Mouse (Mus musculus): ENCODE results near the gene Slc26a1. TPM values are rescaled to one million over a fixed set of nuclear protein-coding genes. Genes with fewer than 3 reads are reported as not detected.
"Not testable (repeated sequence)": the region's sequence is repeated elsewhere in the genome, so short reads cannot be mapped to it uniquely, and the experiment has no call there.

The Slc26a1 gene
- total RNA-seq, 2 experiments from 2014 or later: 0.10 TPM; not detected in 1

DNA sequence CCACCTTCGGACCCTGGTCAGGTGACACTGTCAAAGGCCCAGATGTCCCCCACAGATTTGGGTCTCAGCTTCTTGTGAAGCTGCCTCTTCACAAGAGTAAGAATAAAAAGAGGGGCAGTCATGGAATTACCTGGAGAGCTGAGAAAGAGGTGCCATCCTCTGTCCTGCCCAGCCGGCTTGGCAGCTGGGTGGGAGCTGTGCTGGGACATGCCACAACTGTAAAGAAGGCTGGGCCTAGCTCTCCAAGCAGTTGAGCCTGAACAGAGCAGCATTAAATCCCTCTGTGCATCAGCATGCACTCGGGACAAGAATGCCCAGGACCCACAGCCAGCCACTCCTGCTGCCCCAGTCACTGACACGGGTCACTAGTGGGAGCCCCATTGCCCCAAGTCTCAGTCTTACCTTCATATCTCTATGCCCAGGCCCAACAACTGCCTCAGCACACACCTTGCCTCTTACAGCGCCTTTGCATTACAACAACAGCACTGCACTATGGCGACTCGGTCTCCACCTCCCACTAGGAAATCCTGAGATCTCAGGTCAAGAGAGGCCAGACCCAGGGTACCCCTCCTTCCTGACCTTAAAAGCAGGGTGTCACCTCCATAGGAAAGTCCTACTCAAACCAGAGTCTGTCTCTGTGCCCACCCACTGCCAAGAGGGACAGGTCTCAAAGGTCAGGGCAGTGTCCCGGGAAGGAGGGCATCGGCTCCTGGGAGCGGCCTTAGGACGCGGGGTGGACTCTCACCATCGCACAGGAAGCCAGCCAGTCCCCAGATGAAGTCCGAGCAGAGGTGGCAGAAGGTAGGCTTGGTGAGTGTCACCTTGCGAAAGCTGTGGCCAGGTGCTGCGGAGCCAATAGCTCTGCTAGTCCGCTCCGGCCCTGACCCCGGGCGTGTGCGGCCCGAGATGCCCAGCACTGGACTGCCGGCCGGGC lies 15.4 kb downstream of the Slc26a1 start, which contains the start of gene Idua:
Gene Idua (plus strand): TSS at position 634 of the 934 bp plus-strand sequence.
- peak; percentile 22 for ATAC-seq (replicated peaks; ENCODE audit: poor library complexity, severe bottlenecking)

DNA sequence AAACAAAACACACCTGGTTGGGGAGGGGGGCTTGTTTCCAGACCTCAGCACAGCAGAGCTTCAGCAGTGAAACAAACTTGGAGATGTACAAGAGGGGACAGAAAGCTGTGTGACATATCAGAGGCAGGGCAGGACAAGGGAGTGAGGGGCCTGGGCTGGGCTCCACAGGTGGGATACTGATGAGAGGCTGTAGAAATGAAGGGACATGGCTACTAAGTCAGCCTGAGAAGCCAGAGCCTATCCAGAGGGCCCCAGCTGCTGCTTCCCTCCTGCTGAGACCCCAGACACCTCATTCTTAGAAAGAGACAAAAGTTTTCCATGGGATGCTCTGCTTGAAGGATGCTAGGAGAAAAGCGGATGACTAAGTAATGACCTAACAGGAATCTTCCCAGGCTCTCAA lies 16.8 kb downstream of the Slc26a1 start:
- no peak for ATAC-seq (replicated peaks; ENCODE audit: poor library complexity, severe bottlenecking)

DNA sequence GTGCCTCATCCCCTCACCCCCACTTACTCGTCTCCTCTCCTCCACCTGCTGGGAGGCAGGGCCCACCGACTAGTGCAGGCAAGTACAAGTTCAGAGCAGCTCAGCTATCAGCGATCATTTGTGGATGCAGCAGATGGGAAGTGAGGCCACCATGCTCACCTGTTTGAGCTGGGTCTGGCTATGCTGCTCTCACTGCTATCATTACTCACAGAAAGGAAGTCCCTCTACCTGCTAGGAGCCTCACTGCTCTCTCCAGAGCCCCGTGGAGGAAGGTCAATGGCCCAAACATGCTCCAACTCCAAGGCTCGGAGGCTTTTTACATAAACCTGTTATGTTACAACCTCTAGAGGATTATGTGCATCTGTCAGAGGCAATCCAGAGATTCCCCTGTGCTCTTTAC lies 18.0 kb downstream of the Slc26a1 start:
- ATAC-seq (replicated peaks; ENCODE audit: poor library complexity, severe bottlenecking): no peak

DNA sequence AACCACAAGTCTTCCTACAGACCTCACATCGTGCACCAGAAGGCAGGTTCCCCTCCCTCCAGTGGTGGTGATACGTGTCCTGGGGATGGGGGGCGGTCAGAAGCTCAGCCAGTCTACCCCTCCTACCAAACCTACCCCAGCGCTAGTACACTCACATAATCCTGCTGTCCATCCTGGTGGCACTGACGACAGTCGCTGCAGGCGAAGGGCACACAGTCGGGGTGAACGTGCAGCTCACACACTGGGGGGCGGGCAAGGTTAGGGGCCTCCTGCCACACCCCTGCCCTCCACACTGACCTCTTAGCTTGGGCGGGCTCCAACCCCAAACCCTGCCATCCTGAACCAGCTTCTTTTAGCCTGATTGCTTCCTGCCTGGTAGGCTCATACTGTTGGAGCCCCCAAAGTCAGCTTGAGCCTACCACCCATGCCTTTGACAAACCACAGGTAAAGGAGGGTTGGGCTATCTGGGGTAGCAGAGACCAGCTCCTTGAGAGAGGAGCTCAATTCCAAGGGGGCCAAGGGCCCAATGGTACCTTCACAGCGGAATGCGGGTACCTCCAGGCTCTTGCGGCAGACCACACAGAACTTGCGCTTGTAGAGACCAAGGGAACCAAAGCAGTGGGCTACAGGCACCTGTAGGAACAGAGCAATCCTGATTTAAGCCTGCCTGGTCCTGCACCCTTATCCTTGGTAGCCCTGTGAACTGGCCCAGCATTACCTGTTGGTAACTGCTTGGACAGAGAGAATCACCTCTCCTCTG lies 19.3 kb downstream of the Slc26a1 start:
- ATAC-seq (replicated peaks; ENCODE audit: poor library complexity, severe bottlenecking): no peak

DNA sequence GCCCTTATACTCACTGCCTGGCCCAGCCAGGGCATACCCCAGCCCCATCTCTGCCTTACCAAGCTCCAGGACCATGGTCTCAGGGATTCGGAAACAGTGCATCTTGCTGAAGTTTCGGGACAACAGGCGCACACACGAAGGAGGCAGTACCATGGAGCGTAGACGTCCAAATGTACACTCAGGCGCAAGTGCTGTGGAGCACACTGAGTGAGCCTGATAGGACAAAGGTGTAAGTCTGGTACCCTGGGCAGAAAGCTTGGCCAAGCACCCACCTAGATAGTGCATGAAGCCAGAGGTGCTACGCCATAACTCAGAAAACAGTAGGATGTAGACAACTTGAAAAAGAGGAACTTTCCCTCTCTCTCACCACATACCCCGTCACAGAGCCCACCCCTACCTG lies 20.0 kb downstream of the Slc26a1 start:
- peak; percentile 18; the same call in 1 of the 2 replicates for ATAC-seq (replicated peaks; ENCODE audit: poor library complexity, severe bottlenecking)

DNA sequence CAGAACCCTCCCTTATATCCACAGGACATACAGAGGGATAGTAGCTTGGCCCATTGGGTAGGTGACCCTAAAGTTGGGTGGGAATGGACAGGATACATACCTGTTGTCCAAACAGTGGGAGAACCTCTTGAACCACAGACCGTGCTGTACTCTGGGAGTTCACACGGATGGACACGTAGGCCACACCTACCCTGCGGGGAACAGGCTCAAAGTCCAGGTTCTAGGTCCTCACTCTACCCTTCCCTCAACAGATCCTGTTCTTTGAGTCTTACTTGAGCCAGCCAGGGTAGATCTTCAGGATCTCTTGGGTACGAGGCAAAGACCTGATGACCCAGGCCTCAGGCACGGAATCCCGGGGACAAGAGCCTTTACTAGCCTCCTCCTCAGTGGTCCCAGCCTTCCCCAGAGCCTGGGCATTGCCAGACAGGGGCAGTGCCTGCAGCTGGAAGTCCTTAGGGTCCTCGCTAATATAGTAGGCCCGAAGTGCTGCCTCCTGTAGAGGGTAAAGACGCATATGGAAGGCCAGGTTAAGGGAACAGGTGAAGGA lies 20.9 kb downstream of the Slc26a1 start:
- ATAC-seq (replicated peaks; ENCODE audit: poor library complexity, severe bottlenecking): no peak

DNA sequence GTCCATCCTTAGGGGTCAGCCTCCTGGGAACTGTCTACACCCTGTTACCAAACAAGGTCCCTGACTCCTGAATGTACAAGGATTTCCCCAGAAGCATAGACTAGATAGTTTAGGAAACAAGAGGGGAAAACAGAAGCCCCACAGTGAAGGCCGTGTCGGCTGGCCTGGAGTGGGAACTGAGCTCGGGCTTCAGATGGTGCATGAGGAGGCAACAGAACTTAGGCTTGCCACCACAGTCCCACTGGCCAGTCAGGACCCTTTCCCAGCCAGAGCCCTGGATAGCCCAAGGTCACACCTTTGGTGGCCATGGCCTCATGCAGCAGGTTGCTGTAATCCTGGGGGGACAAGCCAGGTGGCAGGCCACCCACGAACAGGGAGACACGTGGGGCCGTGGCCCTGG lies 22.0 kb downstream of the Slc26a1 start:
- no peak for ATAC-seq (replicated peaks; ENCODE audit: poor library complexity, severe bottlenecking)

DNA sequence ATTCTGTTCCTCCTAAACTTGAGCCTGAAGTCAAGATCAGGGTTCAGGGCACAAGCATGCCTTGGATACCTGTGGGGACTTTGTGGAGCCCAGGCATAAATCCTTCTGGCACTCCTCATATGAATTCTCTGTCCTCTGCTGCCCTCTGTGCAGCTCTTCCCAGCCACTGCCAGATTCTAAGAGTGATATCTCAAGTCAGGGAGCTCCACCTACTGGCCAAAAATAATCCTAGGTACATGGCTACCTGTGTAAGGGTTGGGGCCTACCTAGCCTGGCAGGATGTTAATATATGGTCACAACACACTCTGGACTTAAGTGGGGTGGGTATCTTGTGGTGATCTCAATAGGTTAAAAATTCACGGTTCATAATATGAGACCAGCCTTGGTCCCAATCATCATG lies 23.5 kb downstream of the Slc26a1 start:
- ATAC-seq (replicated peaks; ENCODE audit: poor library complexity, severe bottlenecking): peak; percentile 60

DNA sequence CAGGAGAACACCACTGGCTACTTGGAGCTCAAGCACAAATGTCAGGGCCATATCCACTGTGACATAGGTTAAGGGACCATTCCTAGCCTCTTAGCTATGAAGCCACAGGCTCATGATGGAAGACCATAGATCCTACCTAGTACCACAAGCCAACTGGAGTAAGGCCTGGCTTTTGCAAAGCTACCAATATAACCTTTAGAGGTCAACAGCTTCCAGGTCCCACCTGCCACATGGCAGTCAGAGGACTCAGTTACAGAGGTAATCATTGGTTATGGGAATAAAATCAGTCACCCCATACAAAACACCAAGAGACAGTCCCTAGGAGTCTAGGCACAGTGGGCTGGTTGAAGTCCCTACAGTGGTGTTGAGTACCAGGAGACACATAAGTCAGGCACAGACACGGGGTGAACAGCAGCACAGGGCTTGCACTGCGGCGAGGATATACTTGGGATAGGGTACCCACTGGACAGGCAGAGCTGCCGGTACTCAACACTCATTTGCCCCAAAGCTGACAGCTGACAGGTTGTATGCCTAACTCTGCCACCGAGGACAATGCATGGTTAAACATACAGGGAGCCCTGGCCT lies 24.1 kb downstream of the Slc26a1 start:
- ATAC-seq (replicated peaks; ENCODE audit: poor library complexity, severe bottlenecking): no peak

DNA sequence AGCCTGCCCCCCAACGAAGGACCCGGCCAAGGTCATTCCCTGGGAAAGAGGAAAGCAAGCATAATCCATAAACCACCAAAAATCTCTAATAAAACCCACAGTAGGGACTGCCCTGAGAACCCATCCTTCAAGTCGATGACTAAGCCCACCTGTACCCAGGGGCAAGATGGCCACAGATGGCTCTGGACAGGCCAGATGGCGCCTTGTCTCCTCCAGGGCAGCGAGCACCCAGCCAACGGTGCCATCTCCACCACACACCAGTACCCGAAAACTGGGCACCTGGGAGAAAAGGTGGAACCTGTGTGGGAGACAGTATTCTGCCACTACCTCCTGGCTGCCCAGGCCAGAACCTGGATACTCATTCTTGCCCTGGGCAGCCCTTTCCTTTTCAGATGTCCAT lies 25.0 kb downstream of the Slc26a1 start:
- ATAC-seq (replicated peaks; ENCODE audit: poor library complexity, severe bottlenecking): no peak

DNA sequence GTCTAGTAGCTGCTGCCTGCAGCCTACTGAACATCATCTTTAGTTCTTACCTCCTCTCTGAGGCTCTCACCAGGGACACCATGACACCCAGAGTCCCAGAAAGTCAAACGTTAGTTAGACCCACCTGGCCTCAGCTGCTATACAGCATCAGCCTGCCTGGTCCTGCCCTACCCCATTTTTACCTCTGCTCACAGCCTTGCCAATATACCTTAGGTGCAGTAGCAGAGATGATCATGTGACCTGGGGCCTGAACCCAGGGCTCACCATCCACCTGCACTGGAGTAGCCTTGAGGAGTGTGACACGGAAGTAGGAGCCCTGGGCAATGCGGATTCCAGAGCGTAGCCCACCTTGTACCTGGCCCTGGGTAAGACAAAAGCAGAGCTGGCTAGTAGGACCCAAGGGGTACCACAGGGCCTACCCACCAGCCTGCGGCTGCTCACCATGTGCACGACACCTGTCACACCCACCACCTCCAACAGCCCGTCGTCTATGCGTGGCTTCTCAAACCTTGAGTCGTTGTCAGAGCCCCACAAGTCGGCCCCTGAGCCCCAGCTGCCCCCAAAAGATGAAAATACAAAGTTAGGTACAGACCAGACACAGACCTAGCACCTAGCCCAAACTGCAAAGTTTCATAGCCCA lies 26.3 kb downstream of the Slc26a1 start:
- ATAC-seq (replicated peaks; ENCODE audit: poor library complexity, severe bottlenecking): no peak

DNA sequence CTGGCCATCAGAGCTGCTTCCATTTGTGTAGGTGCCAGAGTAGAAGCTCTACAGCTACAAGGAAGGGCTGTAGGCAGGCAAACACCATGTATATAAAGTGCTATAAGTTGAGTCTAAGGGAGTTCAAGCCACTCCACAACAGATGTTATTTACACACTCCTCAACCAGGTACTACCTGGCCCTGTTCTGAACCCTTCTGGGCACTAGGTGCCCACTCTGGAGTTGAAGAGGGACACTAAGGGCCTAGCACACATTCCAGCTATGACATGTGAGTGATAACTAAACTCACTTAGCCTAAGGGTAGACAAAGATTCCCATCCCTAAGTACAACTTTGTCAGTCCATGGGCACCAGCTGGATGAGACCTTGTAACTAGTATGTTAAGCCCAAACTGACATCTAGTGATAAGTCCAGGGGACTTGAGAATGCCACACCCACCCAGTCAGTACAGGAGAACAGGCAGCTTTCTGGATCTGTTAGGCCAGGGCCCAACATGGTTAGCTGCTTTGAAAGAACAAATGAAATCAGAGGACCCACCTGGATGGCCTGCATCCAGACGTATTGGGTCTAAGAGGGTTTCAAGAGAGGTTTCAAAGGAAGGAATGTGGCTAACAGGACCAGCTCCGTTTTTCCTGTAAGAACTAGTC lies 27.4 kb downstream of the Slc26a1 start:
- no peak for ATAC-seq (replicated peaks; ENCODE audit: poor library complexity, severe bottlenecking)

DNA sequence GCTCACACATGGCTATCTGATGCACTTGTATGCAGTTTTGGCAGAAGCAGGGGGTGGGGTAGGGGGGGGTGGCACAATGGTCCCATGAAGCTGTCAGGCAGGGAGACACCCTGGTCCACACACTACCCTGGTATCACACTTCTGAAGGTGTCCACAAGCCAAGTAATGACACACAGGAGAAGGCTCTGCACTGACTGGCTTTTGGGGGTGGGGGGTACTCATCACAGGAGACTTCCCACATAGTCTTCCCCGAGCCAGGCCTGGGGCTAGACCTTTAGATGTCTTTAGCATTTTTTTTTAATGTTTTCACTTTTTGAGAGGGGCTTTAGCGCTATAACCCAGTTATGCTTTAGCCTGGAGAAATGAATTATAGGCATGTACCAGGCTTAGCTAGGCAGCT lies 28.1 kb downstream of the Slc26a1 start:
- ATAC-seq (replicated peaks; ENCODE audit: poor library complexity, severe bottlenecking): no peak

DNA sequence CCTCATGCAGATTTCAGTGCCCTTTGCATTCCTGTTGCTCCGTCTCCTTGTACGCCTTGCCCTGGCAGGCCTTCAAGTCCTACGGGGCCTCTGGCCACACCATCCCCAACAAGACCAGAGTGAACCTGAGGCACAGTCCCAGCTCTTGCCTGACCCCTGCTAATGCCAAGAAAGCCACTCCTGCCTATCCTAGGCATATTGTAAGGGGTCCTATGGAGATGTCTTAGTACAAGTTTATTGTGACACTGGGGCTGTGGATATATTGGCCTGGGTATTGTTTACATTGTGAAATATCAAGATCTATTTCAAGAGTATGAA lies 29.1 kb downstream of the Slc26a1 start:
- no peak for ATAC-seq (replicated peaks; ENCODE audit: poor library complexity, severe bottlenecking)

DNA sequence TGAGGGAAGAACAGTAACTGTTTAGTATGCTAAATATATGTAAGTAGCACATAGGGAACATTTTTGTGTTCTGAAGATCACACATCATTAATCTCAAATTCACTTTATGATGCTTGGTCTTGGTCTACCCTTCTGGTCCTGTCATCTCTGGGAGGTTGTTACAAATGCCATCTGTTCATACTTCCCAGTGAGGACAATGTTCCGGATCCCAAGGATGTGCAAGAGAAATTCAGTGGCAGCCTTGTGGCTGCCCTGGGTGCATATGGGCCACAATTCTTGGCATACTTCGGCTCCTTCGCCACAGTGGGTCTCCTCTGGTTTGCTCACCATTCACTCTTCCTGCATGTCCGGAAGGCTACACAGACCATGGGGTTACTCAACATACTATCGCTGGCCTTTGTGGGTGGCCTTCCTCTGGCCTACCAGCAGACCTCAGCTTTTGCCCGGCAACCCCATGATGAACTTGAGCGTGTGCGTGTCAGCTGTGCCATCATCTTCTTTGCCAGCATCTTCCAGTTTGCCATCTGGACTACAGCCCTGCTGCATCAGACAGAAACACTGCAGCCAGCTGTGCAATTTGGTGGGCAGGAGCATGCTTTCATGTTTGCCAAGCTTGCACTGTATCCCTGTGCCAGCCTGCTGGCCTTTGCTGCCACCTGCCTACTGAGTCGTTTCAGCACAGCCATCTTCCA lies 29.6 kb downstream of the Slc26a1 start:
- ATAC-seq (replicated peaks; ENCODE audit: poor library complexity, severe bottlenecking): no peak

DNA sequence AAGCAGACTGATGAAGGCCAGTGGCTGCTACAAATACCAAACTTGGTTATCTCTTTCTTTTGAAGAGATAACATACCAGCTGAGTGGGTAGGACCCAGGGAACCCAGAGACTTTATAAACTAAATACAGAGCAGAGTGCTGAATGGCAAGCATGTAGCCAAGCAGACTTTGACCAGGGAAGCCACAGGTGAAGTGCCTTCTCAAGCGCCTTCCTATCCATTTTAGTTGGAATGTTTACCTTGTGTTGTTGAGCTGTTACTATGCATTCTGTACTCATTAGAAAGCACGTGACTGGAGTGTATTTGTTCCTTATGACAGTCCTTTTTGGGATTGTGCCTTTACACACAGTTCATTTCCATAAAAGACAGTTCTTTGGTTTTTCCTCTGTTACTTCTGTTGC lies 31.7 kb downstream of the Slc26a1 start:
- no peak for ATAC-seq (replicated peaks; ENCODE audit: poor library complexity, severe bottlenecking)

DNA sequence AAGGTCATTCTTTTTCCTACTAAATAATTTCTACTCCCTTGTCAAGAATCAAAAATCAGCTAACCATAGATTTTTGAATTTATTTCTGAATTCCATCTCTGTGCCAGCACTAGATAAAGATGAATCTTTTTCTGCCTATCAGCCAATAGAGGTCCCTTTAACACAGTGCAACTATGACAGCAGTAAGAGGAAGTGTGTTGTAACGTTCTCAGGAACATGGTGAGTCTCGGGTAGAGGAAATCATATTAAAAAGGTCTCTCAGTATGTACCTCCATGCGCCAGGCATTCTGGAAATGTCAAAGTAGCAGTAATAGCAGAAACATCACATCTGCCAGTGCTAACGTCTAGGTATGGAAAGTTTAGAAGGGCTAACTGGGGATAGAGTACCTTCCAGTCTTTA lies 39.2 kb downstream of the Slc26a1 start:
- peak; percentile 96 for ATAC-seq (replicated peaks; ENCODE audit: poor library complexity, severe bottlenecking)

DNA sequence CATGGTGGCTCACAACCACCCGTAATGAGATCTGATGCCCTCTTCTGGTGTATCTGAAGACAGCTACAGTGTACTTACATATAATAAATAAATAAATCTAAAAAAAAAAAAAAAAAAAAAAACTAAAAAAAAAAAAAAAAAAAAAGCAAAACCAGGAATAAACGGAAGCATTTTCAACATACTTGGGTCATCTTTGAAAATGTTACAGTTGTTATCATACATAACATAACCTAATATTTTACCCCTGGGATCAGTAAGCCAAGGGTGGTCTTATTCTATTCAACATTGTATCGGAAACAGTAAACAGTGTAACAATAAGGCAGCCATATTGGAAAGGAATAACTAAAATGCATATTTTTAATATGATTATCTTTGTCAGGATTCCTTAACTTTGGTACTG lies 41.3 kb downstream of the Slc26a1 start:
- ATAC-seq (replicated peaks; ENCODE audit: poor library complexity, severe bottlenecking): not testable (repeated sequence)

DNA sequence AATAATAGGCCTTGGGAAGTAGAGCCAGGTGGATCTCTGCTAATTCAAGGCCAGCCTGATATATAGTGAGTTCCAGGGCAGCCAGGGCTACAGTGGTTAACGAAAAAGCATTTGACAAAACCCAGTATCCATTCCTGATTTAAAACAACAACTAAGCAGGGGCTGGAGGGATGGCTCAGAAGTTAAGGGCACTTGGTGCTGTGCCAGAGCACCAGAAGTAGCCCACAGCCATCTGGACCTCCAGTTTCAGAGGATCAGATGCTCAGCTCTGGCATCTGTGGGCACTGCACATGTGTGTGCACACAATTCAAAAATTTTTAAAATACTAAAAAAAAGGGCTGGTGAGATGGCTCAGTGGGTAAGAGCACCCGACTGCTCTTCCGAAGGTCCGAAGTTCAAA lies 41.7 kb downstream of the Slc26a1 start:
- ATAC-seq (replicated peaks; ENCODE audit: poor library complexity, severe bottlenecking): no peak

Measured in granulocyte monocyte progenitor cell, adult 5-6 weeks (primary cell).